Mouse (Mus musculus) bone marrow macrophage, adult 2 months (primary cell): Measurements from ENCODE around the gene Rpf1.

ENCODE experiments used
- CTCF ChIP-seq: IDR thresholded peaks from 2 replicates; pipeline ENCODE4 v1.5.1; 2012; ENCODE audit warnings: low read depth, mild to moderate bottlenecking, low read length, moderate library complexity
- POLR2A ChIP-seq: IDR thresholded peaks from 2 replicates; pipeline ENCODE4 v1.6.1; 2012; ENCODE audit warnings: mild to moderate bottlenecking, low read depth, low read length, borderline replicate concordance

DNA sequence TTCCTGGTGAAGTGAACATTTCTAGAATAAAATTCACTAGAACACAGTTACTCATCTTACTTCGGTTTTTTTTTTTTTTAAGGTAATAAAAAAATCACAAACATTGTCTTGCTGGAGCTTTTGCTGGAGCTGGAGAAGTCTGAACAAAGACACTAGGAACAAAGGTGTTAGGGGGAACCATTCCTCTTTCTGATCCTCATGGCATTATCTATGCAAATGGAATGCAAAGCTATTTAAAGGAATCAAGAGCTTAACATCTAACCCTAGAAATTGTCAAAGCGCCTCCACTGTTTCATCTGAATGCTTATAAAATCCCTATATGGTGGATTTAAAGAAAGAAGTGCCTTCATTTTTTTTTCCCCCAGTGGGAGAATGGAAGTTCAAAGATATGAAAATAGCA is 7.1 kb upstream of the Rpf1 start:
- TF ChIP-seq CTCF (no peak), POLR2A (no peak)
